Mouse (Mus musculus): ENCODE data around the gene Selp. TPM values are rescaled to one million over a fixed set of nuclear protein-coding genes. Genes with fewer than 3 reads are reported as not detected.
A peak's percentile ranks its signal among the peaks of the same experiment; 100 is the strongest.

Gene Selp
- total RNA-seq (2021), result under 1 TPM in 1 of 2 experiments, not detected in 1; 0.38 TPM

GRCm38 (mm10) chr1:164114947-164115493, at the start of gene Selp:
TSS of gene Selp (plus strand) at chr1:164115264.
- no peak for DNase-seq

- no peak for DNase-seq
Measured at GRCm38 (mm10) chr1:164069261-164069660, 45.8 kb upstream of the Selp start.

- DNase-seq, result no peak
Measured at GRCm38 (mm10) chr1:164070461-164070860, 44.6 kb upstream of the Selp start.

- no peak for DNase-seq
Measured at GRCm38 (mm10) chr1:164071111-164071510, 44.0 kb upstream of the Selp start.

GRCm38 (mm10) chr1:164072001-164072400, 43.1 kb upstream of the Selp start:
- DNase-seq, result no peak

GRCm38 (mm10) chr1:164073091-164073490, 42.0 kb upstream of the Selp start:
- DNase-seq, result no peak

GRCm38 (mm10) chr1:164073803-164074202, 41.3 kb upstream of the Selp start:
- no peak for DNase-seq

- no peak for DNase-seq
Measured at GRCm38 (mm10) chr1:164074606-164075140, 40.4 kb upstream of the Selp start.

- DNase-seq, result no peak
Measured at GRCm38 (mm10) chr1:164075416-164075815, 39.6 kb upstream of the Selp start.

GRCm38 (mm10) chr1:164076441-164076840, 38.6 kb upstream of the Selp start:
- DNase-seq, result no peak

GRCm38 (mm10) chr1:164077031-164077430, 38.0 kb upstream of the Selp start:
- no peak for DNase-seq

GRCm38 (mm10) chr1:164078323-164078741, 36.7 kb upstream of the Selp start:
- DNase-seq, result no peak

- DNase-seq, result no peak
Measured at GRCm38 (mm10) chr1:164079091-164079490, 36.0 kb upstream of the Selp start.

GRCm38 (mm10) chr1:164083046-164083445, 32.0 kb upstream of the Selp start:
- no peak for DNase-seq

- DNase-seq, result no peak
Measured at GRCm38 (mm10) chr1:164086797-164087196, 28.3 kb upstream of the Selp start.

- no peak for DNase-seq
Measured at GRCm38 (mm10) chr1:164087872-164088271, 27.2 kb upstream of the Selp start.

GRCm38 (mm10) chr1:164096780-164097179, 18.3 kb upstream of the Selp start:
- no peak for DNase-seq

- no peak for DNase-seq
Measured at GRCm38 (mm10) chr1:164097911-164098310, 17.2 kb upstream of the Selp start.

- DNase-seq, result peak in 1 of 2 experiments; percentile 2
Measured at GRCm38 (mm10) chr1:164098372-164098771, 16.7 kb upstream of the Selp start.

- DNase-seq, result no peak
Measured at GRCm38 (mm10) chr1:164109763-164110162, 5.3 kb upstream of the Selp start.

- no peak for DNase-seq
Measured at GRCm38 (mm10) chr1:164110591-164111329, 4.3 kb upstream of the Selp start.

- DNase-seq, result no peak
Measured at GRCm38 (mm10) chr1:164114280-164114679, 784 bp upstream of the Selp start.

- DNase-seq, result no peak
Measured at GRCm38 (mm10) chr1:164115647-164116046, 583 bp downstream of the Selp start.

- DNase-seq, result no peak
Measured at GRCm38 (mm10) chr1:164117869-164118268, 2.8 kb downstream of the Selp start.
